Mouse (Mus musculus) midbrain, postnatal 0 days (tissue): ENCODE results near the gene Ltbp1. TPM values are rescaled to one million over a fixed set of nuclear protein-coding genes. Genes with fewer than 3 reads are reported as not detected.
A peak's percentile ranks its signal among the peaks of the same experiment; 100 is the strongest.

ENCODE experiments used
- ATAC-seq: fragments of 200-750 bp; cut with Nextera tagmentation; 2 replicates; pipeline ENCODE4 v1.8.0; 2017; ENCODE audit warnings: moderate number of reproducible peaks, mild to moderate bottlenecking, moderate TSS enrichment, moderate library complexity; ENCODE audit not compliant: low FRiP score
- DNase-seq: peaks from one replicate; pipeline ENCODE4 v3.0.0-alpha.2; 2015; ENCODE audit warnings: low spot score
- H3K27ac ChIP-seq: fragments of 300-500 bp; sonication (generic); 2 replicates; pipeline ENCODE4 v1.5.1; 2014; ENCODE audit warnings: low read depth, mild to moderate bottlenecking, low read length, mixed read lengths
- H3K27me3 ChIP-seq: fragments of 300-500 bp; sonication (generic); 2 replicates; pipeline ENCODE4 v1.6.1; 2014; ENCODE audit warnings: low read length, control low read depth, mixed read lengths; ENCODE audit not compliant: insufficient read depth
- H3K36me3 ChIP-seq: fragments of 300-500 bp; sonication (generic); 2 replicates; pipeline ENCODE4 v1.6.1; 2014; ENCODE audit warnings: low read length, control low read depth, mixed read lengths; ENCODE audit not compliant: insufficient read depth
- H3K4me1 ChIP-seq: fragments of 300-500 bp; sonication (generic); 2 replicates; pipeline ENCODE4 v1.6.1; 2014; ENCODE audit warnings: mild to moderate bottlenecking, control low read depth, antibody characterized with exemption, low read length, mixed read lengths; ENCODE audit not compliant: insufficient read depth
- H3K4me2 ChIP-seq: fragments of 300-500 bp; sonication (generic); 2 replicates; pipeline ENCODE4 v1.6.1; 2014; ENCODE audit warnings: low read depth, mild to moderate bottlenecking, low read length, mixed read lengths; ENCODE audit not compliant: poor library complexity, severe bottlenecking
- H3K4me3 ChIP-seq: fragments of 300-500 bp; sonication (generic); 2 replicates; pipeline ENCODE4 v1.5.1; 2014; ENCODE audit warnings: low read depth, mild to moderate bottlenecking, low read length, moderate library complexity
- H3K9ac ChIP-seq: fragments of 300-500 bp; sonication (generic); replicated peaks from 2 replicates; pipeline ENCODE4 v1.6.1; 2014; ENCODE audit warnings: mild to moderate bottlenecking, low read length, moderate library complexity, mixed read lengths; ENCODE audit not compliant: poor library complexity, severe bottlenecking
- H3K9me3 ChIP-seq: fragments of 300-500 bp; sonication (generic); 2 replicates; pipeline ENCODE4 v1.6.1; 2016; ENCODE audit warnings: low read length, control low read depth
- CTCF ChIP-seq: IDR thresholded peaks from 2 replicates; pipeline ENCODE4 v1.5.1; 2016; ENCODE audit warnings: antibody characterized with exemption, mild to moderate bottlenecking
- WGBS: fragments of 180-500 bp; shearing (Covaris S2); extraction: QIAGEN DNeasy Blood & Tissue Kit; methylation state at CpG from one replicate; pipeline ENCODE4 v1.1.7; 2014; 5-methylcytosine and 5-hydroxymethylcytosine counted together
- polyA plus RNA-seq: library from polyadenylated mRNA; unstranded; fragments of >200 nt; fragmentation: Nextera tagmentation; extraction: Ambion mirVana; gene quantifications from 2 replicates; pipeline ENCODE4 v1.2.1, GENCODE M21; 2015
- total RNA-seq: library from RNA; depleted of rRNA; stranded (reverse); fragments of >200 nt; gene quantifications from 2 replicates; pipeline ENCODE4 v1.2.3, GENCODE M21; 2014

The Ltbp1 gene
- total and polyA plus RNA-seq, 2 experiments from 2014 or later: 0.89 to 3.0 TPM

- no peak for TF ChIP-seq CTCF
- no peak for DNase-seq
- Histone ChIP-seq H3K4me1 (no peaks in the 10 kb centered on the region), H3K4me2 (no peak overlapping the region), H3K27me3 (no peaks in the 10 kb centered on the region), H3K9ac (no peak overlapping the region), H3K4me3 (no peak overlapping the region), H3K9me3 (no peaks in the 10 kb centered on the region), H3K36me3 (no peaks in the 10 kb centered on the region), H3K27ac (no peak overlapping the region)
- no peak for ATAC-seq
- 95% methylated on average over 1 of the region's 1 CpGs for WGBS
These were observed 21.3 kb upstream of the Ltbp1 start for GRCm38 (mm10) chr17:74984071-74984470.

- no peaks in the 10 kb centered on the region for H3K36me3 ChIP-seq
- no peak overlapping the region for H3K4me3 ChIP-seq
- no peaks in the 10 kb centered on the region for H3K4me1 ChIP-seq
- ATAC-seq (no peak), DNase-seq (no peak)
- H3K9me3 ChIP-seq: no peaks in the 10 kb centered on the region
- H3K4me2 ChIP-seq: no peak overlapping the region
- no peak overlapping the region for H3K27ac ChIP-seq
- no peak for TF ChIP-seq CTCF
- no peaks in the 10 kb centered on the region for H3K27me3 ChIP-seq
- H3K9ac ChIP-seq: no peak overlapping the region
These were observed 20.7 kb upstream of the Ltbp1 start for GRCm38 (mm10) chr17:74984681-74985080.

- 21% methylated on average over 1 of the region's 1 CpGs for WGBS
- Histone ChIP-seq H3K9ac (no peak overlapping the region), H3K27ac (no peak overlapping the region), H3K36me3 (no peaks in the 10 kb centered on the region), H3K4me1 (no peaks in the 10 kb centered on the region), H3K4me2 (no peak overlapping the region), H3K9me3 (no peaks in the 10 kb centered on the region), H3K27me3 (no peaks in the 10 kb centered on the region), H3K4me3 (no peak overlapping the region)
- DNase-seq (no peak), ATAC-seq (no peak)
- no peak for TF ChIP-seq CTCF
These were observed 18.3 kb upstream of the Ltbp1 start for GRCm38 (mm10) chr17:74987067-74987466.

GRCm38 (mm10) chr17:74989691-74990090 lies 15.7 kb upstream of the Ltbp1 start:
- Histone ChIP-seq H3K36me3 (no peaks in the 10 kb centered on the region), H3K27ac (no peak overlapping the region), H3K9me3 (no peaks in the 10 kb centered on the region), H3K4me1 (no peaks in the 10 kb centered on the region), H3K9ac (no peak overlapping the region), H3K4me3 (no peak overlapping the region), H3K4me2 (no peak overlapping the region), H3K27me3 (no peaks in the 10 kb centered on the region)
- ATAC-seq (no peak), DNase-seq (no peak)
- no peak for TF ChIP-seq CTCF
- WGBS: 92% methylated on average over 4 of the region's 4 CpGs

GRCm38 (mm10) chr17:74990561-74990960 lies 14.8 kb upstream of the Ltbp1 start:
- Histone ChIP-seq H3K4me1 (no peaks in the 10 kb centered on the region), H3K4me3 (no peak overlapping the region), H3K9ac (no peak overlapping the region), H3K36me3 (no peaks in the 10 kb centered on the region), H3K27me3 (no peaks in the 10 kb centered on the region), H3K9me3 (no peaks in the 10 kb centered on the region), H3K27ac (no peak overlapping the region), H3K4me2 (no peak overlapping the region)
- DNase-seq: no peak
- no peak for TF ChIP-seq CTCF
- ATAC-seq: no peak
- 87% methylated on average over 3 of the region's 3 CpGs for WGBS

GRCm38 (mm10) chr17:74993726-74994581 lies 11.4 kb upstream of the Ltbp1 start:
- DNase-seq (no peak), ATAC-seq (no peak)
- no peaks in the 10 kb centered on the region for H3K4me1 ChIP-seq
- no peaks in the 10 kb centered on the region for H3K36me3 ChIP-seq
- no peak overlapping the region for H3K9ac ChIP-seq
- peak overlapping the region; percentile 19; the same call in 1 of the 2 replicates for H3K4me3 ChIP-seq
- 4% methylated on average over 26 of the region's 26 CpGs for WGBS
- no peak overlapping the region for H3K27ac ChIP-seq
- H3K4me2 ChIP-seq: peak overlapping the region; percentile 41
- TF ChIP-seq CTCF: no peak
- no peaks in the 10 kb centered on the region for H3K27me3 ChIP-seq
- H3K9me3 ChIP-seq: no peaks in the 10 kb centered on the region
